14 mouse cellular contexts compared by ENCODE assay signal in genomic region chr12:50734135-50734534, GRCm38 (mm10).
"Had no signal": no experiment of that assay in that cellular context is flagged by ENCODE, and none has a peak within 500 bp of the region (broad histone marks: within the 10 kb centered on the region; RNA-seq: fewer than 3 reads in every experiment).

No protein-coding gene starts in this region.

- H3K4me3 ChIP-seq: limb, embryonic 12.5 days; liver, embryonic 13.5 days; lung, embryonic 15.5 days; midbrain, embryonic 12.5 days; neural tube, embryonic 15.5 days had no signal

- H3K4me2 ChIP-seq: limb, embryonic 12.5 days; liver, embryonic 13.5 days; lung, embryonic 15.5 days; midbrain, embryonic 12.5 days; neural tube, embryonic 15.5 days had no signal

- H3K36me3 ChIP-seq: limb, embryonic 12.5 days; liver, embryonic 13.5 days; lung, embryonic 15.5 days; midbrain, embryonic 12.5 days; neural tube, embryonic 15.5 days had no signal

- ATAC-seq: liver, postnatal 0 days had no signal

- H3K9me3 ChIP-seq: limb, embryonic 12.5 days; liver, embryonic 13.5 days; lung, embryonic 15.5 days; midbrain, embryonic 12.5 days; neural tube, embryonic 15.5 days had no signal

- H3K27ac ChIP-seq: kidney, postnatal 0 days; limb, embryonic 12.5 days; liver, embryonic 13.5 days; lung, embryonic 15.5 days; midbrain, embryonic 12.5 days; neural tube, embryonic 15.5 days had no signal

- H3K27me3 ChIP-seq: limb, embryonic 12.5 days; liver, embryonic 13.5 days; lung, embryonic 15.5 days; midbrain, embryonic 12.5 days; neural tube, embryonic 15.5 days had no signal

- DNase-seq: kidney, adult 11 months; kidney, adult 9 months; kidney, postnatal 36 days; layer of hippocampus, adult 9-11 months; layer of hippocampus, postnatal 36 days; liver; liver, embryonic 13.5 days; liver, postnatal 0 days; thymus, postnatal 36 days had no signal

- H3K4me1 ChIP-seq: limb, embryonic 12.5 days; liver, embryonic 13.5 days; lung, embryonic 15.5 days; midbrain, embryonic 12.5 days; neural tube, embryonic 15.5 days had no signal

- H3K9ac ChIP-seq: limb, embryonic 12.5 days; liver, embryonic 13.5 days; liver, postnatal 0 days; lung, embryonic 15.5 days; midbrain, embryonic 12.5 days; neural tube, embryonic 15.5 days had no signal
